Mouse (Mus musculus) ovary, adult 18-20 months (tissue): ENCODE measurements around the gene Tmsb10.

Experiments used
- DNase-seq: peaks from one replicate; pipeline ENCODE4 v3.0.0; 2022; ENCODE audit warnings: low spot score, mixed read lengths

Gene Tmsb10

GRCm38 (mm10) chr6:72911261-72911660 is 47.3 kb downstream of the Tmsb10 start:
- no peak for DNase-seq
